Mouse (Mus musculus) spleen, postnatal 10 days (tissue): ENCODE results near the gene Sestd1.

ENCODE experiments used
- DNase-seq, 2 experiments: peaks; one replicate each; pipeline ENCODE4 v3.0.0; 2021 to 2022; ENCODE audit warnings: low spot score in 2 of 2

Gene Sestd1

GRCm38 (mm10) chr2:77280512-77281409, at the start of gene Sestd1:
Sestd1 (minus strand) TSS chr2:77280592.
- peak; percentile 6 to 29 for DNase-seq

GRCm38 (mm10) chr2:77327246-77327645, 46.9 kb upstream of the Sestd1 start:
- no peak for DNase-seq

- no peak for DNase-seq
Observed at GRCm38 (mm10) chr2:77323739-77324138, 43.3 kb upstream of the Sestd1 start.

GRCm38 (mm10) chr2:77323156-77323555, 42.8 kb upstream of the Sestd1 start:
- DNase-seq = no peak

- DNase-seq = no peak
Observed at GRCm38 (mm10) chr2:77319196-77319595, 38.8 kb upstream of the Sestd1 start.

- no peak for DNase-seq
Observed at GRCm38 (mm10) chr2:77316961-77317360, 36.6 kb upstream of the Sestd1 start.

- DNase-seq = no peak
Observed at GRCm38 (mm10) chr2:77313846-77314245, 33.5 kb upstream of the Sestd1 start.

GRCm38 (mm10) chr2:77312616-77313015, 32.2 kb upstream of the Sestd1 start:
- DNase-seq = no peak

GRCm38 (mm10) chr2:77309313-77309712, 28.9 kb upstream of the Sestd1 start:
- peak; percentile 4 to 37 for DNase-seq

GRCm38 (mm10) chr2:77304494-77304893, 24.1 kb upstream of the Sestd1 start:
- no peak for DNase-seq

- DNase-seq = no peak
Observed at GRCm38 (mm10) chr2:77303716-77304115, 23.3 kb upstream of the Sestd1 start.

GRCm38 (mm10) chr2:77302655-77303348, 22.4 kb upstream of the Sestd1 start:
- DNase-seq = no peak

- DNase-seq = no peak
Observed at GRCm38 (mm10) chr2:77301687-77302389, 21.4 kb upstream of the Sestd1 start.

- DNase-seq = no peak
Observed at GRCm38 (mm10) chr2:77289701-77290100, 9.3 kb upstream of the Sestd1 start.

GRCm38 (mm10) chr2:77286755-77287154, 6.4 kb upstream of the Sestd1 start:
- DNase-seq = no peak

GRCm38 (mm10) chr2:77284281-77284899, 4.0 kb upstream of the Sestd1 start:
- DNase-seq = no peak

GRCm38 (mm10) chr2:77279861-77280511, 406 bp downstream of the Sestd1 start:
- DNase-seq = peak; percentile 6 to 19

GRCm38 (mm10) chr2:77277272-77277671, 3.1 kb downstream of the Sestd1 start:
- DNase-seq = no peak

GRCm38 (mm10) chr2:77275851-77276250, 4.5 kb downstream of the Sestd1 start:
- DNase-seq = no peak

GRCm38 (mm10) chr2:77274976-77275641, 5.3 kb downstream of the Sestd1 start:
- no peak for DNase-seq

GRCm38 (mm10) chr2:77272953-77273352, 7.4 kb downstream of the Sestd1 start:
- DNase-seq = no peak
